Mouse (Mus musculus) spleen, postnatal 10 days (tissue): ENCODE measurements at regions not wholly inside any gene's neighbourhood (a gene's known extent, or its start where the extent isn't known, plus 50 kb on each side); places are given as distances from the start of the nearest gene placed in this dataset.
"Not testable (repeated sequence)": the region's sequence is repeated elsewhere in the genome, so short reads cannot be mapped to it uniquely, and the experiment has no call there.

Experiments used
- DNase-seq, 2 experiments: peaks; one replicate each; pipeline ENCODE4 v3.0.0; 2021 to 2022; ENCODE audit warnings: low spot score in 2 of 2

DNA sequence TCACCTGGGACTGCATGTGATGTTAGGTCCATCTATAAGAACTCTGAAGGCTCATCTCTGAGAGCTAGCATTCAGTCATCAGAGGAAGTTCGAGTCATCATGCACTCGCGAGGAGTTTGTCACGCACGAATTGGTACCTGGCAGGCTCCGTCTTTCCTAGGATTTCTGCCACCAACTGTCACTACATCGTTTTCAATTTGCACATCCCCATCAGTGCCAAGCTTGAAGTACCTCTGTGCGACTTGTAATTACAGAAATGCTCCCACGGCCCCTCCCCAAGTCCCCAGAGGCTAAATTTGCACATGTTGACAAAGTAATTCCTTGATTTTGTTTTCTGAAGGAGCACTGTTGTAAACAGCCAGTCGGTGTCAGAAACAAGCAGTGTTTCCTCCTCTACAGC is 372.2 kb upstream of the Id2 start:
- DNase-seq: no peak

DNA sequence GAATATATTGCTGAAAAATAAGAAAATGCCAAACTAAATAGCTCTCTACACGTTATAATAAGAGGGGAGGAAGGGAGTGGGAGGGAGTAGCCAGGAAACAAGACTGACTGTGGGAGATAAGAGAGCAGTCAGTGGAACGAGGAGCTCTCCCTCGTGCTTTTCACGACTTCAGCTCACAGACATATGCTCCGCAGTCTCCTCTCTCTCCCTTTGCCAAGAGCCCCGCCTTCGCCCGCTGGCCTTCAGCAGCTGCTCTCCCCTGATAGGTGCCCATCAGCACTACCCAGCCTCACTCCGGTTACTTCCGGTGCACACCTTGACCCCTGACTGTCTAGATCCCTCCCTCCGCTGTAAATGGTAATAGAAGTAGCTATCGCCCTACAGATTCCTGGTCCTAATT is 370.8 kb upstream of the Id2 start:
- peak; percentile 46 to 82 for DNase-seq

DNA sequence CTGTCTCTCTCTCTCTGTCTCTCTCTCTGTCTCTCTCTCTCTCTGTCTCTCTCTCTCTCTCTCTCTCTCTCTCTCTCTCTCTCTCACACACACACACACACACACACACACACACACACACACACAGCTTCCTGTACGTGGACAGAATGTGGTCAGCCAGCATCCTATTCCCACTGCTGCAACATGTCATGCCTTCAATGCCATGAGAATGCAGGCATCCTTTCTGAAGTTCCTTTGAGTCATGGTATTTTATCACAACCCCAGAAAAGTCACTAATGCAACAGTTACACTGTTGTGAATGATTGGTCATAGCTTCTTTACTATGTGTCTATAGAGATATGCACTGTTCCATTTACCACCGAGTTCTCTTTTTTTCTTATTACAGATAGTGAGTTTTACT is 365.8 kb upstream of the Id2 start:
- not testable (repeated sequence) for DNase-seq

GRCm38 (mm10) chr12:25455281-25455989 is 358.5 kb upstream of the Id2 start:
- no peak for DNase-seq

GRCm38 (mm10) chr12:25453356-25453755 is 356.4 kb upstream of the Id2 start:
- no peak for DNase-seq

DNA sequence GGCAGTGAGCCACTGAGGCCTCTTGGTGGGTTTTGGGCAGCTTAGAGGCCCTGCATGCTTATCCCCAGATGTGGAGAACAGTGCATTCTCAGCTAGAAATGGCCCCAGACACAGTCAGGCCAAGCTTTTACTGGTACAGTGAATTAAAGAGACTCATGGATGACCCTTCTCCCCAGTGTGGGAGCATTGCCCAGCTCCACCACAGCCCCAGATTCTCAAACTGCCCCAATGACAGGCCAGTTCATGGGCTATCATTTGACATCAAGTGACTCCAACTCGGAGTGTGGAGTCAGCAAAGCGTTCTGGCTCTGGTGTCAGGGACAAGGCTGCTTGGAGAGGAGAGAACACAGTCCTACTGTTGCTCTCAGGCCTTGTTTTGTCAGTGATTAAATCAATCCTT is 354.2 kb upstream of the Id2 start:
- no peak for DNase-seq

DNA sequence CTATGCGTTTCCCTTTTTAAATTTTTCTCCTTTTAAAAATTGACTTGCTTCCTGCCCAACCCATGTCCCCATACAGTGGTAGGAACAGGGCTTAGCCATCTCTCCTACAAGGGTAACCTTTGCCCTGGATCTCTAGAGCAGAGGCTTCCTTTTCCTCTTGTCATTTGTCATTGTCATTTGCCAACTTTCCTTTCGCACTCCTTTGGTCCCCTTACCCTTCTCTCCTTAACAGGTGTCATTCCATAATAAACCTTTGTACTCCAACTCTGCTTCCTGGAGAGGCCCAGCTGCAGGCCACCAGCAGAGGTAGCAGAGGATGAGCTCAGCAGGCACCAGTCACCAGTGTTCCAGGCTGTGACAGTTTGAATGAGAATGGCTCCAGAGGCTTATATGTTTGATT is 347.4 kb upstream of the Id2 start:
- DNase-seq: no peak

GRCm38 (mm10) chr12:25439029-25439551 is 342.1 kb upstream of the Id2 start:
- DNase-seq: no peak

DNA sequence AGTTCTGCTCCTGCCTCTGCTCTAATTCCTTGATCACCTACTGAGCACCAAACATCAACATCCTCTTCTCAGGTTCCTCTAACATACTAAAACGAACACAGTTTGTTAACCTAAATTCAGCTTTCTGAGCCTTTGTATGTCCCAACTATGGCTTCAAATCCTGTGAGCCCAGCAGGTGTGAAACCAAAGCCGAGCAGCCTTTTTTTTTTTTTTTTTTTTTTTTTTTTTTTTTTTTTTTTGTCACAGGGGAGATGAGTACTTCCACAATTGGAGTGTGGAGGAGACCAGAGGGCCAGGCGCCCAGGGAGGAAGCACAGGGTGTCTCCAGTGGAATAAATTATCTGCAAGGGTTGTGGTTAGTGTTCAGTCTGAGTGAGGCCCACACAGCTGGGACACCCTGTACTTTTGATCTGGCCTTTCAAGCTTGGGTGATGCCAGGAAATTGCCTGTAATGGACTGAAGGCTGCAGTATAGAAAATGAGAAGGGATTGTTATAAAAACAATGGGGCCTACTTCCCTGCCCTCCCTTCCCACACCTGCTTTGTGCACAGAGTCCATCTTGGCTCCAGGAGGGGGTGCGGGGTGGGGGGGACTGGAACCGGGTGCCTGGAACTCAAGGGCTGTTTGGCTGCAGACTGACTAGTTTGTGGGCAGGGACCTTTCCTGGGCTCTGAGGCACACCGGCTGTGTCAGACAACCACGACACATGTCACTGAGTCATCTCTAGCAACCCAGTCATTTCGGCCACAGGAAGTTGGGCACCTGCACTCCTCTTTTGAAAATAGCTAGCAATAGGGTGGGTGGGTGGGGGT is 341.5 kb upstream of the Id2 start:
- DNase-seq: no peak

DNA sequence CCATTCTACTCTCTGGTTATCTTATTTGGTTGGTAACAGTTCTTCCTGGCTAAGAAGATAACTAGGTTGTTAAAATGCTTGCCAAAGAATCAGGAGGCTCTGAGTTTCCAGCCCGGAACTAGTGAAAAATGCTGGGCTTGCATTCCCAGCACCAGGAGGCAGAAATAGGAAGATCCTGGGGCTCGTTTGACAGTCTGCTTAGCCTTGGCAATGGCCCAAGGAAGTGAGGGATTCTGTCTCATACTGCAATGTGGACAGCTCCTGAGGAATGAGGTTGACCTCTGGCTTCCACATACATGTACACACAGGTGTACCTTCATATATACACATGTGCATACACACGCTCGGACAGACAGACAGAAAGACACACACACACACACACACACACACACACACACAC is 340.6 kb upstream of the Id2 start:
- DNase-seq: no peak

DNA sequence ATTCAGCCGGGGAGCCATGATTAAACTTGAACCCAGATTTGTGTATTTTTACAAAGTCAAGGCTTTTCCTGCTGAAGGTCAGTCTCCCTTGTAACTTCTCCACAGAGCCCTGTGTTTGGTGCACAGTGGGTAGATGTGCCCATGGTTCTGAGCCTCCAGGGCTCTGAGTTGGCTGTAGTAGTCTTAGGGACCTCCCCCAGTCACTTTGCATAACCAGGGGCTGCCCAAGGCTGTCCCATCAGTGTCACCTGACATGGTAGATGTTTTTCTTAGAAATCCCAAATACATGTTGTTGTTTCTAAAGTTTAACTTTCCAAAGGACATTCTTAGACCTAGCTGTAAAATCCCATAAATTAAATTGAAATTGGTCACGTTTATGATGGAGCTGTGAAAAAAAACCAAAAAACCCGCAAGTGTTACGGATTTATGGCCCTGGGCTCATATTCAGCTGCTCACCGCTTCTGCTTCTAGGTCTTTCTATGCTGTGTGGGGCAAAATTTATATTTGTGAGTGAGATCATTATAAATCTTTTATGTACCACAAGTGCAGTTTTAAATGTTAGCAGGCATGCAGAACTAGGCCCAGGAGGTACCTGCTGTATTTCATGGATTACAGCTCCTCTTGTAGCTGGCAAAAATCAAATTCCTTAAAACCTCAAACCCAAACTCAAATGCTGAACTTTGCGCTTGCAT is 339.4 kb upstream of the Id2 start:
- DNase-seq: no peak

GRCm38 (mm10) chr12:25432796-25433195 is 335.9 kb upstream of the Id2 start:
- DNase-seq: no peak

DNA sequence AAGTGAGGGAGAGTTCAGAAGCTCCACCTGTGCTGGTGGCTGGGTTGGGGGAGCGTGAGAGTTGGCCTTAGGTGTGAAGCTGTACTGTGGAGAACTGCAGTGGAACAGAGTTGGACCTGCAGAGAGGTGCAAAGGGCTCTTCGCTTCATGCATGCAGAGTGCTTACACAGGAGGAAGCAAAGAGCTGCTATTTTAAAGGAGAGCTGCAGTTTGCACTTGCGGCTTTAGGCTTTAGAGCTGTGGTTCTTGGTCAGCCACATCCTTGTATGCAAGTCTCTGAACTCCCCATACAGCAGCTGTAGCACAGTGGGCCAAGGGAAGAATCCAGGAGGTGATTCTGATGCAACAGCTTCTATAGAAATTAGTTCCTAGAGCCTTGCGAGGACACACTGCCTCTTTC is 334.0 kb upstream of the Id2 start:
- no peak for DNase-seq

DNA sequence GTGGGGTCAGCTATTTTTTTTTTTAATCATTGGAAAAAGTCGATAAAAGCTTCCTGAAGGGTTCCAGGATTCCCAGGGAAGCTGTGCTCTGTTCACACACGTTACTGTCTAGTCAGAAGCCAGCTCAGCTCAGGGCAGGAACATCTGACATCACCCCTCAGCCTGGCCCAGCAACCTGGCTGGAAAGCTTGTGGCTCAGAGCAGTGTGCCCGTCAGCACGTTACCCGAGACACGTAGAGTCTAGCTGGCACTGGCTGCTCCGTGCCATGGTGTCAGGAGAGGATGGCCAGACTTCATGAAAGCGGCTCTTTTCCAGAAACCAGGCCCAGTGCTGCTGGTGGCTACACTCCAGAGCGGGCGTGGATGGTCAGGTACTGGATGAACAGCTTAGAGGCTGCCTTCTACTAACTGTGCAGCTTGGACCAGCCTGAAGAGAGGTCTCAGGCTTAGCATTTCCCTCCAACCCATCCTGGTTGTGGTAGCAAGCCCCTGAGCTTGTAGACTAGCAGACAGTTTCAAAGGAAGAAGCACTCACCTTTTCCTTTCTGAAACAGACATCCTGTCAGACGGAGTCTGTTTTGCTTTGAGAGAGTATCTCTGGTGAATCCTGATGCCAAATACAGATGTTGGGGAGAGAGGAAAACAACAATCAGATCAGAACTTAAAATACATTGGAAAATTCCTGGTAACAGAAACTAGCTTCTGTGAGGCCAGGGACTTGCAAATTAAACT is 331.1 kb upstream of the Id2 start:
- DNase-seq: no peak

- no peak for DNase-seq
These were observed 320.4 kb upstream of the Id2 start for GRCm38 (mm10) chr12:25417336-25417735.

DNA sequence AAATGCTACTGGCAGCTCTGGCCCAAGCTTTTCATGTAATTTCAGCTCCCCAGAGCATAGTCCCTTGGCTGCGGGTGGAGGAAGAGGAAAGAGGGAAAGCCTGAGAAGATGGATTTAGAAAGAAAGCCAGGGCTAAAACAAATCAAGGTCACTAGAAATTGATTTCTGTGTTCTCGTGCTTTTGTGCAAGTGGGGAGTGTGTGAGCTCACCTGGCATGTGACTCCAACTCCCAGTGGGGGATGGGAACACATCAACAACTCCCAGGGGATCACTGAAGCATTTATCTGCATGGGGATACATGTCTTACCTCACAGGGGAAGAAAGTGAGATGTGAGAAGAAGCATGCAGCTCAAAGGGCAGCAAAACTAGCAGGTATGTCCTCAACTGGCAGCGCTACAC is 319.6 kb upstream of the Id2 start:
- DNase-seq: no peak

- DNase-seq: no peak
These were observed 318.7 kb upstream of the Id2 start for GRCm38 (mm10) chr12:25415641-25416040.

DNA sequence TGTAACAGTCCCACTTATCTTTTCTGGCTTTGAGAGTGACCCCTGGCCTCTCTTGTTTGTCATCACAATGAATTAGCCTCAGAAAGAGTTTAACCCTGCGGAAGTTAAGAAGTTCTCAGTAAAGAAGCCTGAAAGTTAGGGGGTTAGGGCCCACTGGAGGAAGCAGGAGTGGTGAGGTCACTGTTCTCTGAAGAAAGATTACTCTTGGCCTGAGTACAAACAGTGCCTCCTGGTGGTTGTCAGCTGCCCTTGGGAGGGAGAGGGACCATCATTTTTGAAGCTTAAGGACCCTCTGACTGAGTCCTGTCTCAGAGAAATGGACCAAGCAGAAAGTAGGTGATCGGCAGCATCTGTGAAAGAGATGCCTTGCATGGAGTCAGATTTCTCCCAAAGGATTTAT is 318.3 kb upstream of the Id2 start:
- peak in 1 of 2 experiments; percentile 68 for DNase-seq

DNA sequence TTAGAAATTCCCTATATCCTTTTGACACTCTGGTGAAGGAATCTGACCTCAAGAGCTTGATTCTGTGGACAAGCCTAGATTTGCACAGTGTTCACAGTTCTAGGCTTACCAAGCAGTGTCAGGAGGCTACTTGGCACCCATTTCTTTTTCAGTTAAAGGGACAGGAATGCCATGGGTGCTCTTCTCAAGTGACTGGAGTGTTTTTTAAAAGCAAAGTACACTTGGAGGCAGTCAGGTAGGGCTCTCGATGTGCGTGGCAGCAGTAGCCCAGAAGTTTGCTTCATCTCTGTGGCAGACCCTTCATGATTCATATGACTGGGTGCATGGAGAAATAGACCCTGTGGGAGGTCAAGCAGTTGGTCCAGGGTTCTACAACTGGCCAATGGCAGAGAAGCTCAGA is 310.4 kb upstream of the Id2 start:
- DNase-seq: no peak

GRCm38 (mm10) chr12:25400326-25400725 is 303.4 kb upstream of the Id2 start:
- DNase-seq: no peak

GRCm38 (mm10) chr12:25398726-25399125 is 301.8 kb upstream of the Id2 start:
- DNase-seq: no peak

DNA sequence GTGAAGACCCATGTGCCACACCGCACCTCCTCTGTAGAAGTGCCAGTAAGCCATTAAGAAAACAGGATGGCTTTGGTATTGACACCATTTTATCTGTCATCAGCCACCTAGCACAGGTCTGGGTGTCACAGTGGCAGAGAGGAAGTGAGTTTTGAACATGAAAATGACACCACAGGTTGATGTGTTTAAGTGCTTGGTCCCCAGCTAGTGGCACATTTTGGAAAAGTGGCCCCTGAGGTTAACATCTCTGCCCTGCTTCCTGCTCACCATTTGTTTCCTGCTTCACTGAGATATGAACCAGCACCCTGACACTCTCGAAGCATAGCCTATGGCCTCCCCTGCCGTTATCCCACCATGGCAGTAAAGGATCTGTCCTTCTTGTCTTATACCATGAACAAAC is 297.4 kb upstream of the Id2 start:
- no peak for DNase-seq
